Mouse (Mus musculus) embryonic facial prominence, embryonic 11.5 days (tissue): ENCODE measurements around the gene Prkci. TPM values are rescaled to one million over a fixed set of nuclear protein-coding genes. Genes with fewer than 3 reads are reported as not detected.
A peak's percentile ranks its signal among the peaks of the same experiment; 100 is the strongest.

Source experiments
- ATAC-seq: fragments of 200-750 bp; cut with Nextera tagmentation; replicated peaks from 2 replicates; pipeline ENCODE4 v1.8.0; 2017; ENCODE audit warnings: low read depth; ENCODE audit not compliant: insufficient number of reproducible peaks, low FRiP score, low TSS enrichment
- DNase-seq: peaks from one replicate; pipeline ENCODE4 v3.0.0-alpha.2; 2015; ENCODE audit warnings: low spot score
- H3K27ac ChIP-seq: fragments of 300-500 bp; sonication (generic); replicated peaks from 2 replicates; pipeline ENCODE4 v1.5.1; 2014; ENCODE audit warnings: mild to moderate bottlenecking, low read depth, low read length, control low read depth
- H3K27me3 ChIP-seq: fragments of 300-500 bp; sonication (generic); 2 replicates; pipeline ENCODE4 v1.6.1; 2014; ENCODE audit warnings: mild to moderate bottlenecking, low read length, moderate library complexity, mixed read lengths; ENCODE audit not compliant: control insufficient read depth, insufficient read depth
- H3K36me3 ChIP-seq: fragments of 300-500 bp; sonication (generic); replicated peaks from 2 replicates; pipeline ENCODE4 v1.6.1; 2014; ENCODE audit warnings: low read depth, mild to moderate bottlenecking, low read length, moderate library complexity, mixed read lengths; ENCODE audit not compliant: control insufficient read depth, insufficient read depth
- H3K4me1 ChIP-seq: fragments of 300-500 bp; sonication (generic); 2 replicates; pipeline ENCODE4 v1.6.1; 2014; ENCODE audit warnings: low read length, mixed read lengths; ENCODE audit not compliant: control insufficient read depth, insufficient read depth
- H3K4me2 ChIP-seq: fragments of 300-500 bp; sonication (generic); 2 replicates; pipeline ENCODE4 v1.6.1; 2014; ENCODE audit warnings: low read depth, mild to moderate bottlenecking, control low read depth, low read length, moderate library complexity
- H3K4me3 ChIP-seq: fragments of 300-500 bp; sonication (generic); 2 replicates; pipeline ENCODE4 v1.5.1; 2014; ENCODE audit warnings: low read depth, low read length, control low read depth
- H3K9ac ChIP-seq: fragments of 300-500 bp; sonication (generic); replicated peaks from 2 replicates; pipeline ENCODE4 v1.6.1; 2014; ENCODE audit warnings: mild to moderate bottlenecking, control low read depth, low read length
- H3K9me3 ChIP-seq: fragments of 300-500 bp; sonication (generic); replicated peaks from 2 replicates; pipeline ENCODE4 v1.6.1; 2016; ENCODE audit warnings: mild to moderate bottlenecking, low read length, inconsistent platforms, mixed read lengths; ENCODE audit not compliant: control insufficient read depth
- WGBS: fragments of 180-500 bp; shearing (Covaris S2); extraction: QIAGEN DNeasy Blood & Tissue Kit; methylation state at CpG from one replicate; pipeline ENCODE4 v1.1.7; 2014; 5-methylcytosine and 5-hydroxymethylcytosine counted together
- polyA plus RNA-seq: library from polyadenylated mRNA; unstranded; fragments of >200 nt; fragmentation: Nextera tagmentation; extraction: Ambion mirVana; gene quantifications from 2 replicates; pipeline ENCODE4 v1.2.1, GENCODE M21; 2014

Prkci gene
- polyA plus RNA-seq = 51.4 and 57.1 TPM in 2 replicates

- ATAC-seq (peak; percentile 96), DNase-seq (peak; percentile 98)
- 0% methylated on average over 43 of the region's 50 CpGs for WGBS
Observed at GRCm38 (mm10) chr3:30995283-30995898, at the start of gene Prkci. Prkci (plus strand) TSS chr3:30995747.

GRCm38 (mm10) chr3:30951652-30952051 is 43.9 kb upstream of the Prkci start:
- H3K36me3 ChIP-seq = no peaks in the 10 kb centered on the region; the same call in 1 of the 2 replicates
- no peaks in the 10 kb centered on the region for H3K9me3 ChIP-seq

More at GRCm38 (mm10) chr3:30995283-30995898, at the start of gene Prkci:
- Histone ChIP-seq H3K36me3 (no peaks in the 10 kb centered on the region), H3K4me2 (peak within 1 kb of the TSS; percentile 66), H3K4me1 (no peaks in the 10 kb centered on the region), H3K9me3 (no peaks in the 10 kb centered on the region), H3K27ac (peak within 1 kb of the TSS; percentile 47), H3K9ac (peak within 1 kb of the TSS; percentile 87), H3K27me3 (no peaks in the 10 kb centered on the region), H3K4me3 (peak within 1 kb of the TSS; percentile 86)

GRCm38 (mm10) chr3:30952273-30953070 is 43.1 kb upstream of the Prkci start:
- Histone ChIP-seq H3K27ac (no peak overlapping the region), H3K9ac (no peak overlapping the region), H3K4me3 (no peak overlapping the region), H3K9me3 (no peaks in the 10 kb centered on the region), H3K36me3 (no peaks in the 10 kb centered on the region; the same call in 1 of the 2 replicates), H3K27me3 (no peaks in the 10 kb centered on the region), H3K4me1 (no peaks in the 10 kb centered on the region), H3K4me2 (no peak overlapping the region)
- DNase-seq (no peak), ATAC-seq (no peak)
- WGBS = 89% methylated on average over 12 of the region's 12 CpGs

More at GRCm38 (mm10) chr3:30951652-30952051, 43.9 kb upstream of the Prkci start:
- Histone ChIP-seq H3K4me2 (no peak overlapping the region), H3K27me3 (no peaks in the 10 kb centered on the region), H3K9ac (no peak overlapping the region), H3K27ac (no peak overlapping the region), H3K4me1 (no peaks in the 10 kb centered on the region), H3K4me3 (no peak overlapping the region)
- DNase-seq (no peak), ATAC-seq (no peak)
- 93% methylated on average over 3 of the region's 3 CpGs for WGBS

GRCm38 (mm10) chr3:30956327-30956726 is 39.2 kb upstream of the Prkci start:
- H3K27ac ChIP-seq = no peak overlapping the region
- no peak overlapping the region for H3K4me3 ChIP-seq
- H3K9me3 ChIP-seq = no peaks in the 10 kb centered on the region
- H3K4me2 ChIP-seq = no peak overlapping the region
- no peaks in the 10 kb centered on the region for H3K27me3 ChIP-seq
- H3K36me3 ChIP-seq = no peaks in the 10 kb centered on the region; the same call in 1 of the 2 replicates
- no peak for DNase-seq
- WGBS = 96% methylated on average over 6 of the region's 6 CpGs
- no peak overlapping the region for H3K9ac ChIP-seq
- no peaks in the 10 kb centered on the region for H3K4me1 ChIP-seq
- ATAC-seq = no peak

- Histone ChIP-seq H3K9ac (no peak overlapping the region), H3K27me3 (no peaks in the 10 kb centered on the region), H3K36me3 (peaks cover 10% of the 10 kb centered on the region), H3K4me1 (no peaks in the 10 kb centered on the region), H3K9me3 (no peaks in the 10 kb centered on the region; the same call in 1 of the 2 replicates), H3K27ac (no peak overlapping the region), H3K4me2 (no peak overlapping the region), H3K4me3 (no peak overlapping the region)
- 81% methylated on average over 2 of the region's 2 CpGs for WGBS
- DNase-seq (no peak), ATAC-seq (no peak)
Observed at GRCm38 (mm10) chr3:30958709-30959108, 36.8 kb upstream of the Prkci start.

GRCm38 (mm10) chr3:30959868-30960831 is 35.4 kb upstream of the Prkci start:
- Histone ChIP-seq H3K4me1 (no peaks in the 10 kb centered on the region), H3K27me3 (no peaks in the 10 kb centered on the region), H3K4me3 (no peak overlapping the region), H3K27ac (no peak overlapping the region), H3K4me2 (no peak overlapping the region), H3K36me3 (peaks cover 10% of the 10 kb centered on the region), H3K9me3 (no peaks in the 10 kb centered on the region; the same call in 1 of the 2 replicates), H3K9ac (no peak overlapping the region)
- DNase-seq (no peak), ATAC-seq (no peak)
- WGBS = 72% methylated on average over 7 of the region's 7 CpGs

- DNase-seq = no peak
- H3K27ac ChIP-seq = no peak overlapping the region
- H3K9me3 ChIP-seq = no peaks in the 10 kb centered on the region; the same call in 1 of the 2 replicates
- H3K4me3 ChIP-seq = no peak overlapping the region
- H3K4me1 ChIP-seq = no peaks in the 10 kb centered on the region
- H3K4me2 ChIP-seq = no peak overlapping the region
- ATAC-seq = no peak
- H3K9ac ChIP-seq = no peak overlapping the region
- no peaks in the 10 kb centered on the region for H3K27me3 ChIP-seq
- 91% methylated on average over 4 of the region's 4 CpGs for WGBS
- H3K36me3 ChIP-seq = peaks cover 10% of the 10 kb centered on the region
Observed at GRCm38 (mm10) chr3:30963100-30963499, 32.4 kb upstream of the Prkci start.
